Mouse (Mus musculus): ENCODE results near the gene Gmcl1.

GRCm38 (mm10) chr6:86776706-86777071 is 43.5 kb upstream of the Gmcl1 start:
- TF ChIP-seq MYOD1 (IDR thresholded peaks at IDR 0.05; ENCODE audit: control insufficient read depth, insufficient read length, low read depth), result no peak
- TF ChIP-seq CTCF (IDR thresholded peaks at IDR 0.05; ENCODE audit: control insufficient read depth, insufficient read depth, insufficient read length), result no peak
- TF ChIP-seq USF1 (IDR thresholded peaks at IDR 0.05; ENCODE audit: low read depth), result no peak
- TF ChIP-seq MAX (IDR thresholded peaks at IDR 0.05), result no peak
- TF ChIP-seq CEBPB (IDR thresholded peaks at IDR 0.05; ENCODE audit: low read depth), result no peak

Measured in C2C12 (cell line).